Mouse (Mus musculus) CD4-positive, CD25-positive, alpha-beta regulatory T cell, adult 4 months (primary cell): ENCODE results near the gene Mrpl45. TPM values are rescaled to one million over a fixed set of nuclear protein-coding genes. Genes with fewer than 3 reads are reported as not detected.
"Not testable (repeated sequence)": the region's sequence is repeated elsewhere in the genome, so short reads cannot be mapped to it uniquely, and the experiment has no call there.

Experiments
- ATAC-seq: one replicate; pipeline ENCODE4 v1.8.0; 2017
- polyA plus RNA-seq, 2 experiments: library from polyadenylated mRNA; unstranded; fragments of 100-300 nt; shearing (Covaris generic); gene quantifications; one replicate each; pipeline ENCODE4 v1.2.1; 2017

The Mrpl45 gene
- 10 to 100 TPM; 38.8 to 42.3 TPM for polyA plus RNA-seq

DNA sequence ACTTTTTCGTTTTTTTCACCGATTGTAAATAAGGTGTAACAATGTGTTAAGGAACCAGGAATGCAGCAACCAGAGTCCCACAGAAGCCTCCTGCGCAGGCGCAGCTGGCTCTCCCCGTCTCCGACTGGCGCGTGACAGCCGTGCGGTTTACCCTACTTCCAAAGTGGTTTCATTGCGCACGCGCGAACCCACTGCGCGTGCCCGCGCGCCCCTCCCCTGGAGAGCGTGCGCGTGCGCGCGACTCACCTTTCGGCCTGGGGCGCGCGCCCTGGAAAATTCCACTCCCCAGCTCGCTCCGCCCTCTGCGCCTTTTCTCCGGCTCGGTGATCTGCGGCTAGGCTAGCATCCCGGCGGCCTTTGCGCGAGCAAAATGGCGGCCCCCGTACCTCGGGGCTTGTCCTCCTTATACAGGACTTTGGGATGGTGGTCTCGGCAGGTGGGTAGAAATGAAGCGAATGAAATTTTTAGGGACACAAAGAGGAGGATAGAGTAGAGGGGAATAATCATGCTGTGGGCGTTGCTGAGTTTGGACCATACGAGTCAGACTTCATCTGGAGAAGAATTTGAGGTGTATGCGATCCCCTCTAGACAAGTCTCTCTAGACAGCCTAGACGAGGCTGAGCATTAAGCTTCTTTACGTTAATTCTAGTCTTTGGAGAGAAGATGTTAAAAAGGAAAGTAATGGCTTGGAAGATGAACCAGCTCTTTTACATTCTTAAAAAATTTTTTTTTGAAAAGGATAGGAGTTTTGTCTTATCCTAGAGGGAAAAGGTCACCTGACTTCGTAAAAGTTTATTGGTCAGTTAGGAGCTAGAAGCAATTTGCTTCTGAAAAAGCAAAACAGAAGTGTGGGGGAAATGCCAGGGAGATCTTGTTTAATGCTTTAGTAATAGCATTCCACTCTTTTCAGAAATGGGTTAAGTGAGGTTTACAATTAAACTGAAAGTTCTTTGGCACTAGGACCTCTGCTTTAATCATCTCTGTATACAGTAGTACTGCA lies at the start of gene Mrpl45:
TSS of gene Mrpl45 (plus strand) at position 213 of the 1,000 bp plus-strand sequence.
- peak; percentile 94 for ATAC-seq

DNA sequence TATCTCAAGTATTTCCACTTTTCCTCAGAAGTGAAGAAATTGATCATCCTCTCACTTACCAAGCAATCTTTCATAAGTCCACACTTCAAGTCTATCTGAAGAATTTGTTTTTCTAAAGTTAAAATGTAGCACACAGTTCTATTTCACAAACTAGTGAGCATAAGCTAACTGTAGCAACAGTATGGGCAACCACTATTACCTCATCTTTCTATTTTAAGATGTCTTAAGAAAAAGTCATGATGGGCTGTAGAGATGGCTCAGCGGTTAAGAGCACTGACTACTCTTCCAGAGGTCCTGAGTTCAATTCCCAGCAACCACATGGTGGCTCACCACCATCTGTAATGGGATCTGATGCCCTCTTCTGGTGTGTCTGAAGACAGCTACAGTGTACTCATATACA lies 49.0 kb upstream of the Mrpl45 start:
- not testable (repeated sequence) for ATAC-seq

DNA sequence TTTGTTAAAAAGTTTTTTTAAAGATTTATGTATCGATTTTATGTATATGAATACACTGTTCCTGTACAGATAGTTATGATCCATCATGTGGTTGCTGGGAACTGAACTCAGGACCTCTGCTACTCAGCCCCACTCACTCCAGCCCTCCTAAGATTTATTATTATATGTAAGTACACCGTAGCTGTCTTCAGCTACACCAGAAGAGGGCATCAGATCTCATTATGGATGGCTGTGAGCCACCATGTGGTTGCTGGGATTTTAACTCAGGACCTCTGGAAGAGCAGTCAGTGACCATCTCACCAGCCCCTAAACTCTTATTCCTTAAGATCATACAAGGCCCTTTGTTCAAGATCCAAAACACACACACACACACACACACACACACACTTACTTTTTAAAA lies 45.5 kb upstream of the Mrpl45 start:
- not testable (repeated sequence) for ATAC-seq

DNA sequence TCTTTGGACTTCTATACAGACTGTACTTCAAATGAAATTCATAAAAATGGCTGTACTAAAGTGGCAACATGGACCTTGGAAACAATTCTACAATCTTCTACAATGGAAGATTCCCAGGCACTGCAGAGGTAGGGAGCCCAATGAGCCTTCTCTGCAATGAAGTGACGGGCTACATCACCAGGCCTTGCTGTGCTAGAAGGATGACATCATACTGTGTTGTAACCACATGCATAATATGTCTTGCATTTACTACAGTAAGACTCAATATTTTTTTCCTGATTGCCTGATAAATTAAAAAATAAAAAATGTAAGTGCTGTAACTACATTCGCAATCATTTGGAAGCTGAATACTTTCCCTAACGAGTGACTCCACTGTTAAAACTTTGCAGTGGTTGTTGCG lies 42.7 kb upstream of the Mrpl45 start:
- no peak for ATAC-seq

DNA sequence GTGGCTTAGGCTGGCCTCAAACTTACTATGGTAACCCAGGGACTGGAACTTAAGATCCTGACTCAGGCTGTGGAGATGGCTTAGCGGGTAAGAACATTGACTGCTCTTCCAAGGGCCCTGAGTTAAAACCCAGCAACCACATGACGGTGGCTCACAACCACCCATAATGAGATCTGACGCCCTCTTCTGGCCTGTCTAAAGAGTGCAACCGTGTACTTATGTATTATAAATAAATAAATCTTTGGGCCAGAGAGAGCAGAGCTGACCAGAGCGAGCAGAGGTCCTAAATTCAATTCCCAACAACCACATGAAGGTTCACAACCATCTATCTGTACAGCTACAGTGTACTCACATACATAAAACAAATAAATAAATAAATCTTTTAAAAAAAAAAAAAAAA lies 41.9 kb upstream of the Mrpl45 start:
- ATAC-seq, result no peak

DNA sequence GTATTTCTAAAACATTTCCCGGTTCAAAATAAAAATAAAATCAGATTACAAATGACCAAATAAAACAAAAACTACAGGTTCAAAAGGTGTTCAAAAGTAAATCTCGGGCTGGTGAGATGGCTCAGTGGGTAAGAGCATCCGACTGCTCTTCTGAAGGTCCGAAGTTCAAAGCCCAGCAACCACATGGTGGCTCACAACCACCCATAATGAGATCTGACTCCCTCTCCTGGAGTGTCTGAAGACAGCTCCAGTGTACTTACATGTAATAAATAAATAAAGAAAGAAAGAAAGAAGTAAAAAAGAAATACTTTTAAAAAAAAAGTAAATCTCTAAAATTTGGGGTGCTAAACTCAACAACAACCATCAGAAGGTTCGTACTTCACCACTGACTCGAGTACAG lies 40.6 kb upstream of the Mrpl45 start:
- not testable (repeated sequence) for ATAC-seq

DNA sequence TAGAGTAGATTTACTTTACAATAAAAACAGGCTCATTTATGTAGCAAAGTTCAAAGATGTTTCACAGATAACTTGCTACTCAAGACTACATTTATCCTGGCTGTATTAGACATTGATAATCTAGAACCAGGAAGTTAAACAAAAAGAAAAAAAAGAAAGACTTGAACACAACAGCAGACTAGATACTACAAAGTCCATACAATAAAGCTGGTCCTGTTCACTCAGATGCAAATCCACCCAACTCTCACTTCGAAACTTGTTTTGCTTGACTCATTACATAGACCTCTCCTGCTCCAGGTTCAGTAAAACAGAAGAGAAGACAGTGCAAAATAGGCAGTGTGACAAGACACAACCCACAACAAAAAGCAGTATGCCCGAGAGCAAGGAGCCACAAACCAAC lies 40.2 kb upstream of the Mrpl45 start:
- ATAC-seq, result no peak

DNA sequence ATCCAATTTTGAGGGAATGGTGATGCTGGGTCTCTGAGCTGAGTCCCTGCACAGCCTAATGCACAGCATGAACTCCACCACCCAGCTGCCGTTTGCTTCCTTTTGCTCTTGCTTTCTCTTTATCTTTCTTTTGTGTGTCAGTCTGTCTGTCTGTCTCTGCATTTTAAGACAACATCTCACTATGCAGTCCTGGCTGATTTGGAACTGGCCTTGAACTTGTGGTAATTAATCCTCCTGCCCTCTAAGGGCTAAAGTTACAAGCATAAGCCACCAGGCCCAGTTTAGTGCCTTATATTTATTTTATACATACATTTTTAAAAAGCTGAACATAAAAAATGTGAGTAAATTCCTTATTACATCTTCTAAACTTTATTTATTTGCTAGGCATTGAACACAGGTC lies 39.5 kb upstream of the Mrpl45 start:
- ATAC-seq, result no peak

DNA sequence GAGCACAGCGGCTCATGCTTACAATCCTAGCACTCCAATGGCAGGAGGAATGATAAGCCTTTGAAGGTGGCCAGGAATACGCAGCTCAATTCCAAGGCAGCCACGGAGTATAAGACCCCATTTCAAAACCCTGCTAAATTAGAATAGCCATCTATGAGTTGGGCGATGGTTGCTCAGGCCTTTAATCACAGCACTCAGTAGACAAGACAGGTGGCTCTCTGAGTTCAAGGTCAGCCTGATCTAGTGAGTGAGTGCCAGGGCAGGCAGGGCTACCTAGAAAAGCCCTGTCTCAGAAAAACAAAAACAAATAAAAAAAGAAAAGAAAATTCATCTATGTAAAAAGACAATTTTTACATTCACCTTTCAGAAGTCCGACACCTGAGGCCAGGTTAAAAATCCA lies 38.4 kb upstream of the Mrpl45 start:
- ATAC-seq, result no peak

DNA sequence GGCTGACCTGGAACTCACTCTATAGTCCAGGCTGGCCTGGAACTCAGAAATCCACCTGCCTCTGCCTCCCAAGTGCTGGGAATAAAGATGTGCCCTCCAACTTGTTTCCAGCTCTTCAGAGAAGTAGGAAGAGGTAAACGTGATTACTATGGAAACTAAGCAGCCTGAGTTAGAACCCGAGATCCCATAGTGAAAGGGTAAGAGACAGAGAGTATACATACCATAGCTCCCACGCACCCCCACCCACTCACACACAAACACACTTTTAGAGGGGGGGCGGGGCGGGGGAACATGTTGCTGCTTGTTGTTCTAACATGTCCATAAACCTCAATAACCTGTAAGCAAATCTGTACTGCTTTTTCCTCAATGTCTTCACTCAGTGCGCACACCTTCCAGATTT lies 37.1 kb upstream of the Mrpl45 start:
- ATAC-seq, result no peak

DNA sequence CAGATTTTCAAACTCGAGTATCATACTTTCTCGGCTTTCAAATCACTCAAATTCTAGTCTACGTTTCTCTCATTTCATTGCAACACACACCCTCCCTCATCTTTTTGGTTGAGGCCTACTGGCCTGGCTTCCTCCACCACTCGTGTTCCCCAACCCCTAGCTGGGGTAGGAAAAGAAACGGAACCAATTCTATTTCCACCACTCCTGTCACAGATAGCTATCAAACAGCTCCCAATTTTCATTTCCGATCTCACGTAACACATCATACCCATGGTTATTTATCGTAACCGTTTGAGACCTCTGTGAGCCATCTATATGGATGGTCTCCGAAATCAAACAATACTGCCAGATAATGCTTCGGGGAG lies 36.5 kb upstream of the Mrpl45 start:
- ATAC-seq, result no peak

DNA sequence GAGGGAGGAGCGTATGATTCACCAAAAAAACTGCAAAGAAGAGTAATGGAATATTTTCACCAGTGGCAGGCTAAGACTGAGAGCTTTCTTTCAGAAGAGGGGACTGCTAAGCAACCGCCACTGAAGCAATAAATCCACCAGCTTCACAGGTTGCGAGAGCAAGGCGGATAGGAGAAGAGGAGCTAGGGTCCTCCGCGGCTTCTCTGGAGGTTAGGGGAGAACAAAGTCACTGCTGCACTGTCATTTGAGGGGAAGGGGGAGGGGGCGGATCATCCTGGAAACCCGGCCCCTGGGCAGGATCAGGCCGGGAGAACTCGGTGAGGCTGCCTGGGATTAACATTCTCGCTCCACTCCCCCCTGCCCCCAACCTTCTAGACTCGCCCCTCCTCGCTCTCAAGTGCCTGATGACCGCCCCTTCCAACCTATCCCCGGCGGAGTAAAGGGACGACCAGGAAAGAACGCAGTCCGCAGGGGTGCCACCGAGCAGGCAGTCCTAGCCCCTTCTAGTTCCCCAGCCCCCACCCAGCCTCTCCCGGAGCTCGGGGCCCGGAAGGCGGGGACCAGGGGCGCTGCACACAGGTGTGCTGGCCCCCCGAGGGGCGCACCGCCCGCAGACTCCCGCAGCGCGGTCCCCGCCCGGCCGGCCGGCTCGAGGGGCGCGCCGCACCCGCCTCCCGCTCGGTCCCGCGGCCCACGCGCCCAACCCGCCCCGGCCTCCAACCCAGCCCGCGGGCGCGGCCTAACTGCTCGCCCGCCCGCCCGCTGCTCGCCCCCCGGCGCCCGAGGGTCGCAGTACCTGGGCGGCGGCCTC lies 35.9 kb upstream of the Mrpl45 start:
- peak; percentile 42 for ATAC-seq

DNA sequence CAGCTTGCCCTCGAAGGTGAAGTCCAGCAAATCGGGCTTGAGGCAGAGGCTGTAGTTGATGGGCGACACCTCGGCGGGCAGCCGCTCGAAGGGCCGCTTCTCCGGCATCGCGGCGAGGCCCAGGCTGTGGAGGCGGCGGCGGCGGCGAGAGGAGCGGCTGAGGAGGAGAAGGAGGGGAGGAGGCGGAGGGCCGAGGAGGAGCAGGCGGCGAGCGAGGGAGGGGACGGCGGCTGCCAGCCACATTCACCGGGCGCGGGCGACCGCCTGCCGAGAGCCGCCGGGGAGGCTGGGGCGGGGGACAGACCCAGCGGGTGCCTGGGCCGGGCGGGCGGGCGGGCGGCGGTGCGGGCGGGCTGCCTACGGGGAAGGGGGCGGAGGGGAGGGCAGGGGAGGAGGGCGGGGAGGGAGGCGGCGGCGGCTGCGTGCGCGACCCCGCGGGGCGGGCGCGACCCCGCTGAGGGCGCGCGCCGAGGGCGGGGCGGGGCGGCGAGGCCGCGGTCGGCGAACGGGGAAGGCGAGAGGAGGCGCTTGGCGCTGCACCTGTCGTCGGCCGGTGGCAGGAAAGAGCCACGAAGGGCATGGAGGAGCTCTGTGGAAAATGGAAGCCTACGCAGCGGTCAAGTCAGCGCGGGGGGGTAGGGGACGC lies 35.2 kb upstream of the Mrpl45 start, which contains the start of gene Npepps:
TSS of gene Npepps (minus strand) at position 423 of the 646 bp plus-strand sequence.
- ATAC-seq, result peak; percentile 69

DNA sequence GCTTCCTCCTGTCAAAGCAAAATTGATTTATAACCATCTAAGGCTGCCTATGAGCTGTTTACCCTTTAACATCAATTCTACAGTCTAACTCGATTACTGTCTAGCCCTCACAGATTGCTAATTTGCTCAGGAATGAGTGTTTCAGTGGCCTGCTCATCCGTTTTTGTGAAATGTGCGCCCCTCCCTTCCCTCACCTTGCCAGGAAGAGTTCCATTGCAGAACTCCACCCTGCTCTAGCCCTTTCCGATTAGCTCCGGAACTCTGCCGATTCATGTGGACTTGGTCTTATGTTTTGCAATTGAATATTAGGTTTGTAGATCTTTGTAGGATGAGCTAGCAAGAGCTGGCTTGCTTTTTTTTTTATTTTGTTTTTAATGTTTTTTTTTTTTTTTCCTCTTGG lies 33.3 kb upstream of the Mrpl45 start:
- ATAC-seq, result no peak

DNA sequence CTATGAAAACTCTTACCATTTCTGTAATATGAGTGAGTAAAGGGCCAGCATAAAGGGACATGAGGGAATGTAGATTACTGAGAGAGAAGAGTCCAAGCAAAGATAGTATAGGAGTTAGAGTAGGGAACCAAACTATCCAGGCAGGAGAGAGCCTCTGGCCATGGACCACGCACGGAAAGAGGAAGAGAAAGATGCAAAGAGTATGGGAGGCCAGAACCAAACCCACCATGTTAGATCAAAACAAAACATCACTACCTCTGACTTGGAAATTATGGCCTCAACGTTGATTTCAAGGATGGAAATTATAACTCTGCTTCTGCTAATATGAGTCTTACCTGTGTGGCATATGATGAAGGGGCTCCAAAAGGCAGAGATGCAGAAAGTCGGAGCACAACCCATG lies 30.7 kb upstream of the Mrpl45 start:
- ATAC-seq, result no peak

DNA sequence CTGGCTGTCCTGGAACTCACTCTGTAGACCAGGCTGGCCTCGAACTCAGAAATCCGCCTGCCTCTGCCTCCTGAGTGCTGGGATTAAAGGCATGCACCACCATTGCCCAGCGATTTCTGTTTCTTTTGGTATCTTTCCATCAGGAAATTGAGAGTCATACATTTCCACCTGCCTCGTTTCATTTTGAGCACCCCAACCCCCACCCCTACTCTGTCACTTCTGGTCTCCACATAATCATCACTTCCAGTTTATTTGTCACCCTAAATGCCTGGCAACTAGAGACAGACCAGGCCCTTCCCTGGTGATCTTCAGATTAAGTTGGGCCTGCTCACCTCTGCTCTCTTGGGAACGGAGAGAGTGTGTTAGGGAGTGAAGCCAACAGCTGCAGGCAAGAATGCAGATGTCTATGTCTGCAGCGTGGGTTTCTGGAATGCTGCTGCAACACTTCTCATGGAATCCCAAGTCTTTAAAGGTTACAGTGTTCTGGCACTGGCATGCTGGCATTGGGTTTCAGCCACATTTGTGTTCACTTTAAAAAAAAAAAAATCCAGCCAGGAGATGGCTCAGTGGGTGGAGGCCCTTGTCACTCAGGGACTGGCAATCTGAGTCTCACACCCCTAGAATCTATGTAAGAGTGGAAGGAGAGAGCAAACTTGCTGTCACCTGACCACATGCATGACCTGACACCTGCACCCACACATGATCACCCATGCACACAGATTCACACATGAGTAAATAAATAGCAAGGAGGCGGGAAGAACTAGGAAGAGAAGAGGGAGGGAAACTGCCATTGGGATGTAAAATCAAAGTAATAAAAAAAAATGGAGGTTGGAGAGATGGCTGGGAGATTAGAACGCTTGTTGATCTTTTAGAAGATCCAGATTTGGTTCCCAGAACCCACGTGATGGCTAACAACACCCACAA lies 29.4 kb upstream of the Mrpl45 start:
- no peak for ATAC-seq

DNA sequence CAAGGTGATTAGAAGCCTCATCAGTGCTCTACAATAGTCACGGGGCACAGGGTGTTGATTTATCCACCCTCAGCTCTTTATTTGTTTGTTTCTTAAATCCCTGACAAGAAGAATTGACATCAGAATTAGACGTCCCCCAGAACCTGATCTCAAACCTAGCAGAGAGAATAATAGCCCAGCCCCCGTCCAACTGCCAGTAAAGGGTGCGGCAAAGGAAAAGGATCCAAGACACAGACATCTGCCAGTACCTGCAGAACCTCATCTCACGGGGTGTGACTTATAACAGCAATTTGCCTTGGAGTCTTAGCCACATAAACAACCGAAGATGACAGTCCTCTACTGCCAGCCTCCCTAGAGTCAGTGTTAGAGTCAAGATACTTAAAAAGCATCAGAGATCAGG lies 28.5 kb upstream of the Mrpl45 start:
- ATAC-seq, result no peak

DNA sequence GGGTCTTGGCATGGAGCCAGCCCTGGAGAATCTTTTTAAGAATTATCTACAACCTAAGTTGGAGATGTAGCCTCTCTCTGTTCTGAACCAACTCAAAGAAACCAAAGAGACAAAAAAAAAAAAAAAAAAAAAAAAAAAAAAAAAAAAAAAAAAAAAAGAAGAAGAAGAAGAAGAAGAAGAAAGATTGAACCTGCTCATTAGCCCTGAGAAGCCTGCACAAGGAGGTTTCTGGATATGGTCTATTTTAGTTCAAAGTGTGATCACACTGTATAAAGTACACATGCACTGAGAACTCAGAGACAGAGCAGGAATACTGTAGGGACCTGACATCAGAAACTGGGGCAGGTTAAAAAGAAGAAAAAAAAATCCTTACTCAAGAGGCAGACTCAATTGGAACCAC lies 27.9 kb upstream of the Mrpl45 start:
- no peak for ATAC-seq

DNA sequence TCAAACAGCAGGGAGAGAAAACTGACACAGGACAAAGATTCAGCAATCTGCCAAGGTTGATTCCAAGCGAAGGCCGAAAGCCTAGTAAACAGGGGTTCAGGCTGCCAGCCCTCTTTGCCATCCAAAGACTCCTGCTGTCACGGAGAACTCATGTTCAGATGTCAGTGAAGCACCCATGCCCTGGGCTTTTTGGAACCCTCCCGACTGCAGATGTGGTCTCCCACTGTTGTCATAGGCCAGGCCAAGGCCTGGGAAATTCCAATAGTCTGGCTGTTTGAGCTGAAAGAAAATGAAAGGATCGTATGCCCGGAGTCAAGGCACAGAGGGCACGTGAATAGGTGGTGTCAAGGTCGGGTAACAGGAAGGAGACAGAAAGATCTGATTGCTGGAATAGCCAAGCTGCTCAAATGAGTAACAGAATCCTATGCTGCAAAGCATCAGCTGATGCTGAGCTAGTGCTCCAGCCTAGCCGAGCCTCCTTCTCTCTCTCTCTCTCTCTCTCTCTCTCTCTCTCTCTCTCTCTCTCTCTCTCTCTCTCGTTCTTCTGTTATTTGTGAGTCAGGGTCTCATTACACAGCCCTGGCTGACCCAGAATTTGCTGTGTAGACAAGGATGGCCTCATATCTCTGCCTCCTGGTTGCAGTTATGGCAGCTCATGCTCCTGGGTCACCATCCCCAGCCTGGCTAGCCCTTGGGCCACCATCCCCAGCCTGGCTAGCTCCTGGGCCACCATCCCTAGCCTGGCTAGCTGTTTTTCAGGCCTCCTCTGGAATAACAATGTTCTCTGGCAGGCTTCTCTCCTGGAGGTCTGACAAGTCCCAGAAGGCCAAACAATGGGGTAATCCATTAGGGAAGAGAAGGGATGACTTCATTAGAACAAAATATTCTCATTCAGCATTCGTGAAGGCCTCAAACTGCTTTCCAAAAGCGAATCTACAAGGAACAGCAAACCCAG lies 26.0 kb upstream of the Mrpl45 start:
- ATAC-seq, result no peak

DNA sequence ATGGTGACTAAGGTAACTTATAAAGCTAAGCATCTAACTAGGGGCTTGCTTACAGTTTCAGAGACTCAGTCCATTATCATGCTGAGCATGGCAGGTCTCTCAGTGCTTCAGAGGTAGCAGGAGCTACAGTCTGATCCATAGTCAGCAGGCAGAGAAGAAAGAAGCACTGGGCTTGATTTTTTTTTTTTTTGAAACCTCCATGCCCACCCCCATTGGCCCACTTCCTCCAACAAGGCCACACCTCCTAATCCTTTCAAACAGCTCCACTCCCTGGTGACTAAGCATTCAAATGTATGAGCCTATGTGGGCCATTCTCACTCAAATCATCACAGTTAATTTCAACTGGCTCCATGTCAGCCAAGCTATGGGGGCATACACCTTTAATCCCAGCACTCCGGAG lies 22.8 kb upstream of the Mrpl45 start:
- ATAC-seq, result no peak

DNA sequence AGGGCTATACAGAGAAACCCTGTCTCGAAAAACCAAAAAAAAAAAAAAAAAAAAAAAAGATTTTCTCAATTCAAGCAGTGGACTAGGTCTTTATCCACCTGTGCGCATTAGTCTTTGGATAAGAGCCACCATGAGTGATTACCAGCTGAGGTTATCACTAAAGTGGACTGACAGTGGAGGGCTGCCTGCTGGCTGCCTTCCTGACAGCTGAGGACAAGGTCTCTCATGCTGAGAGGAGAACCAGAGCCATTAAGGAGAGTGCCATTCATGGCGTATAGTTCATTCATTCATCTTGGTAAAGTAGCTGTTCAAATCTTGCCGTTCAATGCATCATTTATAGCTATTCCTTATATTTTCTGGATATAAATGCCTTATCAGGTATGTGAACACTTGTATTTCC lies 19.0 kb upstream of the Mrpl45 start:
- ATAC-seq, result no peak
